Mouse (Mus musculus): ENCODE measurements at regions not wholly inside any gene's neighbourhood (a gene's known extent, or its start where the extent isn't known, plus 50 kb on each side); places are given as distances from the start of the nearest gene placed in this dataset.

DNA sequence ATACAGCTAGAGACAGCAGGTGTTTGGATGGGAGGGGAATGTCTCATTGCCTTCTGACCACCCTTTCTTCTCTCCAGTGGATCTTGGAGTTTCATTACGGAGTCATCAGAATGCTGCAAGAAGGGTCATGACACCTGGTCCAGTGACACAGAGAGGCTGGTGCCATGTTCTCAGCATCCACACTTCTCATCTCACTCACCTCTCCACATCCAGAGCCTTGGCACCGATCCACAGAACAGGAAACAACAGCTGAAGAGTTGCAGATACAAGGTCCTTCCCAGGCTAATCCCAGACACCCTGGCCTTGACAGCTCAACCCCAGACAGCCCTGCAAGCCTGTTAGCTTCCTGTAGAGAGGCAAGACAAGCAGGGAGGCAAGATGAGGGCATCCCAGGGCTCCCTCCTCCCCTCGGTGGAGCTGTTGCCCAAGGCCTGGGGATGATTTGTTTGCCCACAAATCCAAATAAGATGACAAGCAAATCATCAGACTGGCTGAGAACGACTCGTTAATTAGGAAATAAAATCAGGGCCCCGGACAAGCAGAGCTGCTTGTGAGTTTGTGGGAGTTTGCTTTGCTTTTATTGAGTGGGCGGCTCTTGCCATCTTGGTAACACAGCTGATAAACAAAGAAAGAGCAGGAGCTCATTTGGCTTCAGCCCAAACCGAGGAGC, 274.4 kb downstream of the Cbln1 start:
- TF ChIP-seq ZNF384 (IDR thresholded peaks at IDR 0.05; ENCODE audit: low read depth, low read length) (no peak), MAFK (IDR thresholded peaks at IDR 0.05; ENCODE audit: borderline replicate concordance, low read depth, low read length) (no peak), MAZ (IDR thresholded peaks at IDR 0.05; ENCODE audit: low read depth, low read length) (no peak), ZC3H11A (IDR thresholded peaks at IDR 0.05; ENCODE audit: low read depth, low read length) (no peak), MYB (IDR thresholded peaks at IDR 0.05; ENCODE audit: low read depth, low read length) (no peak), POLR2AphosphoS2 (IDR thresholded peaks at IDR 0.05; ENCODE audit: low read length) (no peak), GATA1 (IDR thresholded peaks at IDR 0.05; ENCODE audit: low read depth, low read length) (no peak), TBP (IDR thresholded peaks at IDR 0.05; ENCODE audit: low read depth, low read length) (no peak), MEF2A (IDR thresholded peaks at IDR 0.05; ENCODE audit: extremely low read depth, insufficient replicate concordance, low read depth, low read length, poor library complexity, severe bottlenecking) (no peak), NRF1 (IDR thresholded peaks at IDR 0.05; ENCODE audit: insufficient read depth, low read depth, low read length, poor library complexity, severe bottlenecking) (no peak), ZKSCAN1 (IDR thresholded peaks at IDR 0.05; ENCODE audit: low read depth, low read length) (no peak)
